Mouse (Mus musculus) forebrain, embryonic 16.5 days (tissue): ENCODE measurements around the gene H2-Oa. TPM values are rescaled to one million over a fixed set of nuclear protein-coding genes. Genes with fewer than 3 reads are reported as not detected.

ENCODE experiments used
- ATAC-seq: fragments of 200-750 bp; cut with Nextera tagmentation; 2 replicates; pipeline ENCODE4 v1.8.0; 2017; ENCODE audit warnings: mild to moderate bottlenecking, moderate library complexity
- H3K27ac ChIP-seq: fragments of 300-500 bp; sonication (generic); 2 replicates; pipeline ENCODE4 v1.5.1; 2014; ENCODE audit warnings: low read length, control low read depth
- H3K27me3 ChIP-seq: fragments of 300-500 bp; sonication (generic); replicated peaks from 2 replicates; pipeline ENCODE4 v1.6.1; 2014; ENCODE audit warnings: low read length; ENCODE audit not compliant: control insufficient read depth, insufficient read depth
- H3K36me3 ChIP-seq: fragments of 300-500 bp; sonication (generic); 2 replicates; pipeline ENCODE4 v1.6.1; 2014; ENCODE audit not compliant: control insufficient read depth, insufficient read depth
- H3K4me1 ChIP-seq: fragments of 300-500 bp; sonication (generic); replicated peaks from 2 replicates; pipeline ENCODE4 v1.6.1; 2014; ENCODE audit warnings: low read length; ENCODE audit not compliant: control insufficient read depth, insufficient read depth
- H3K4me2 ChIP-seq: fragments of 300-500 bp; sonication (generic); 2 replicates; pipeline ENCODE4 v1.6.1; 2014; ENCODE audit warnings: mild to moderate bottlenecking, low read length, control low read depth
- H3K4me3 ChIP-seq: fragments of 300-500 bp; sonication (generic); replicated peaks from 2 replicates; pipeline ENCODE4 v1.5.1; 2014; ENCODE audit warnings: mild to moderate bottlenecking, low read length, control low read depth
- H3K9ac ChIP-seq: fragments of 300-500 bp; sonication (generic); replicated peaks from 2 replicates; pipeline ENCODE4 v1.6.1; 2014; ENCODE audit warnings: low read depth, low read length, control low read depth
- H3K9me3 ChIP-seq: fragments of 300-500 bp; sonication (generic); 2 replicates; pipeline ENCODE4 v1.6.1; 2016; ENCODE audit warnings: low read length; ENCODE audit not compliant: control insufficient read depth
- WGBS: fragments of 180-500 bp; shearing (Covaris S2); extraction: QIAGEN DNeasy Blood & Tissue Kit; methylation state at CpG from one replicate; pipeline ENCODE4 v1.1.7; 2014; 5-methylcytosine and 5-hydroxymethylcytosine counted together
- polyA plus RNA-seq: library from polyadenylated mRNA; unstranded; fragments of >200 nt; fragmentation: Nextera tagmentation; extraction: Ambion mirVana; gene quantifications from 2 replicates; pipeline ENCODE4 v1.2.1, GENCODE M21; 2015

H2-Oa gene
- polyA plus RNA-seq, 1 experiment from 2014 or later: 0.28 TPM

GRCm38 (mm10) chr17:34097272-34097671 lies 5.1 kb downstream of the H2-Oa start:
- Histone ChIP-seq H3K27me3 (no peaks in the 10 kb centered on the region), H3K36me3 (no peaks in the 10 kb centered on the region), H3K4me1 (peaks cover 7% of the 10 kb centered on the region; the same call in 1 of the 2 replicates), H3K4me3 (no peak overlapping the region), H3K9me3 (no peaks in the 10 kb centered on the region), H3K27ac (no peak overlapping the region), H3K4me2 (no peak overlapping the region), H3K9ac (no peak overlapping the region)
- 59% methylated on average over 5 of the region's 5 CpGs for WGBS
- ATAC-seq: no peak

- Histone ChIP-seq H3K9ac (no peak overlapping the region), H3K4me3 (no peak overlapping the region), H3K27ac (no peak overlapping the region), H3K27me3 (no peaks in the 10 kb centered on the region), H3K9me3 (no peaks in the 10 kb centered on the region), H3K36me3 (no peaks in the 10 kb centered on the region), H3K4me2 (no peak overlapping the region), H3K4me1 (peaks cover 7% of the 10 kb centered on the region; the same call in 1 of the 2 replicates)
- no peak for ATAC-seq
- WGBS: 66% methylated on average over 10 of the region's 10 CpGs
Observed at GRCm38 (mm10) chr17:34098709-34099479, 6.8 kb downstream of the H2-Oa start.

GRCm38 (mm10) chr17:34099531-34099930 lies 7.4 kb downstream of the H2-Oa start:
- Histone ChIP-seq H3K9ac (no peak overlapping the region), H3K4me3 (no peak overlapping the region), H3K27me3 (no peaks in the 10 kb centered on the region), H3K4me1 (peaks cover 7% of the 10 kb centered on the region; the same call in 1 of the 2 replicates), H3K4me2 (no peak overlapping the region), H3K9me3 (no peaks in the 10 kb centered on the region), H3K36me3 (no peaks in the 10 kb centered on the region), H3K27ac (no peak overlapping the region)
- no peak for ATAC-seq
- WGBS: 16% methylated on average over 5 of the region's 5 CpGs

GRCm38 (mm10) chr17:34101185-34101584 lies 9.0 kb downstream of the H2-Oa start:
- WGBS: 35% methylated on average over 5 of the region's 5 CpGs
- ATAC-seq: 0 out of 2 replicates have a peak, but pooled peaks have one; percentile 12
- H3K4me2 ChIP-seq: no peak overlapping the region
- no peaks in the 10 kb centered on the region for H3K9me3 ChIP-seq
- no peak overlapping the region for H3K4me3 ChIP-seq
- no peak overlapping the region for H3K9ac ChIP-seq
- no peaks in the 10 kb centered on the region for H3K27me3 ChIP-seq
- no peaks in the 10 kb centered on the region for H3K36me3 ChIP-seq
- peaks cover 7% of the 10 kb centered on the region; the same call in 1 of the 2 replicates for H3K4me1 ChIP-seq
- no peak overlapping the region for H3K27ac ChIP-seq

- Histone ChIP-seq H3K9ac (no peak overlapping the region), H3K36me3 (no peaks in the 10 kb centered on the region), H3K4me2 (0 out of 2 replicates have a peak overlapping the region, but pooled peaks have one; percentile 28), H3K9me3 (no peaks in the 10 kb centered on the region), H3K27ac (no peak overlapping the region), H3K4me1 (peaks cover 7% of the 10 kb centered on the region; the same call in 1 of the 2 replicates), H3K4me3 (no peak overlapping the region), H3K27me3 (no peaks in the 10 kb centered on the region)
- 7% methylated on average over 12 of the region's 12 CpGs for WGBS
- peak; percentile 81 for ATAC-seq
Observed at GRCm38 (mm10) chr17:34101604-34102032, 9.5 kb downstream of the H2-Oa start.

- no peaks in the 10 kb centered on the region for H3K36me3 ChIP-seq
- no peak overlapping the region for H3K27ac ChIP-seq
- no peak for ATAC-seq
- 80% methylated on average over 6 of the region's 6 CpGs for WGBS
- no peak overlapping the region for H3K4me2 ChIP-seq
- H3K9ac ChIP-seq: no peak overlapping the region
- peaks cover 7% of the 10 kb centered on the region; the same call in 1 of the 2 replicates for H3K4me1 ChIP-seq
- no peak overlapping the region for H3K4me3 ChIP-seq
- no peaks in the 10 kb centered on the region for H3K9me3 ChIP-seq
- H3K27me3 ChIP-seq: no peaks in the 10 kb centered on the region
Observed at GRCm38 (mm10) chr17:34102831-34103230, 10.7 kb downstream of the H2-Oa start.

GRCm38 (mm10) chr17:34104804-34105203 lies 12.7 kb downstream of the H2-Oa start:
- Histone ChIP-seq H3K27ac (no peak overlapping the region), H3K9me3 (no peaks in the 10 kb centered on the region), H3K9ac (no peak overlapping the region), H3K4me1 (peaks cover 5% of the 10 kb centered on the region; the same call in 1 of the 2 replicates), H3K27me3 (no peaks in the 10 kb centered on the region), H3K4me3 (no peak overlapping the region), H3K36me3 (peaks cover 2% of the 10 kb centered on the region; the same call in 1 of the 2 replicates), H3K4me2 (no peak overlapping the region)
- no peak for ATAC-seq
- 87% methylated on average over 9 of the region's 9 CpGs for WGBS

- no peak overlapping the region for H3K9ac ChIP-seq
- H3K4me1 ChIP-seq: peaks cover 11% of the 10 kb centered on the region
- ATAC-seq: no peak
- 86% methylated on average over 7 of the region's 7 CpGs for WGBS
- peaks cover 5% of the 10 kb centered on the region; the same call in 1 of the 2 replicates for H3K36me3 ChIP-seq
- no peak overlapping the region for H3K27ac ChIP-seq
- no peak overlapping the region for H3K4me3 ChIP-seq
- H3K4me2 ChIP-seq: no peak overlapping the region
- H3K27me3 ChIP-seq: no peaks in the 10 kb centered on the region
- H3K9me3 ChIP-seq: no peaks in the 10 kb centered on the region
Observed at GRCm38 (mm10) chr17:34106555-34106954, 14.4 kb downstream of the H2-Oa start.

GRCm38 (mm10) chr17:34107109-34107867 lies 15.1 kb downstream of the H2-Oa start:
- H3K27ac ChIP-seq: no peak overlapping the region
- peaks cover 11% of the 10 kb centered on the region; the same call in 1 of the 2 replicates for H3K36me3 ChIP-seq
- no peak overlapping the region for H3K9ac ChIP-seq
- peak; percentile 61 for ATAC-seq
- H3K27me3 ChIP-seq: no peaks in the 10 kb centered on the region
- no peak overlapping the region for H3K4me2 ChIP-seq
- WGBS: 72% methylated on average over 7 of the region's 7 CpGs
- no peak overlapping the region for H3K4me3 ChIP-seq
- no peaks in the 10 kb centered on the region for H3K9me3 ChIP-seq
- H3K4me1 ChIP-seq: peaks cover 8% of the 10 kb centered on the region
